Mouse (Mus musculus) frontal cortex, postnatal 36 days (tissue): Measurements from ENCODE around the gene Triobp.

Source experiments
- DNase-seq, 2 experiments: peaks; one replicate each; pipeline ENCODE4 v3.0.0; 2022; ENCODE audit warnings: low spot score in 2 of 2

Gene Triobp

DNA sequence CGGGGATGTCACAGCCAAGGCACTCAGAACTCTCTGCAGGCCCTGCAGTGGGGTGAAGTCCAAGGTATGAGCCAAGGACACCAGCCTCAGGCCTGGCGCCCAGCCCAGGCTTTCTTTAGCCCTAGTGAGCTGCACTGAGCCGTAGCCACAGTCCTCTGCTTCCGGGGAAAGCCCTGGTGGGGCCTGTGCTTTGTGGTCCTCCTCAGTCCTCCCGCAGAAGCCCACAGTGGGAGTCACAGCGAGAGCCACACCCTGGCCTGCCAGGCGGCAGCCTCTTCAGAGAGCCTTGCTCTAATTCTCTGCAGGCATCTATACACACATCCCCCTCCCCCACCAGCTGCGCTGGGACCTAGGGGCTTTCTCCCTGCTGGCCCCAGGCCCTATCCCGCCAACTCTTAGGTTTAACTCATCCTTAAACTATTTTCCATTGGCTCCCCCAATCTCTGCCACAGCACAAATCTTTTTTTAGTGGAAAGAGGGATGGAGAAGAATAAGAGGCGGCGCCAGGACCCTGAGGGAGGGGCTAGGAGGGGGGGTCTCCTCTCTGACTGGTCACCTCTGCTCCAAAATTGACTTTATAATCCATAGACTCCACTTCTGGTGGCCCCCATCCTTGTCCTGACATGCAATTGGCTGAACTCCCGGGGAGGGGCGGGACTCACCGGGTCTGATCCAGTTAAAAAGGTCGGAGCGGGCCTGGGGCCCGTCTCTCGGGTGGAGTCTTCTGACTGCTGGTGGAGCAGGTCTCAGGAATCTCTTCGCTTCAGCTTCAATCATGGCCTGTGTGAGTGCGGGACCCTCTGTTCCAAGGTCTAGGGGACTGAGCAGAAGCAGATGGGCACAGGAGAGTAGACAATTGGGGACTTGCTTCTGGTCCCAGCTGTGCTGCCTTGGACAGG is 21.3 kb upstream of the Triobp start, which contains the start of gene Lgals1:
Gene Lgals1 (plus strand): TSS at position 705 of the 899 bp plus-strand sequence.
- DNase-seq, result no peak

- DNase-seq, result no peak
These were observed 20.3 kb upstream of the Triobp start for GRCm38 (mm10) chr15:78927021-78927787.

DNA sequence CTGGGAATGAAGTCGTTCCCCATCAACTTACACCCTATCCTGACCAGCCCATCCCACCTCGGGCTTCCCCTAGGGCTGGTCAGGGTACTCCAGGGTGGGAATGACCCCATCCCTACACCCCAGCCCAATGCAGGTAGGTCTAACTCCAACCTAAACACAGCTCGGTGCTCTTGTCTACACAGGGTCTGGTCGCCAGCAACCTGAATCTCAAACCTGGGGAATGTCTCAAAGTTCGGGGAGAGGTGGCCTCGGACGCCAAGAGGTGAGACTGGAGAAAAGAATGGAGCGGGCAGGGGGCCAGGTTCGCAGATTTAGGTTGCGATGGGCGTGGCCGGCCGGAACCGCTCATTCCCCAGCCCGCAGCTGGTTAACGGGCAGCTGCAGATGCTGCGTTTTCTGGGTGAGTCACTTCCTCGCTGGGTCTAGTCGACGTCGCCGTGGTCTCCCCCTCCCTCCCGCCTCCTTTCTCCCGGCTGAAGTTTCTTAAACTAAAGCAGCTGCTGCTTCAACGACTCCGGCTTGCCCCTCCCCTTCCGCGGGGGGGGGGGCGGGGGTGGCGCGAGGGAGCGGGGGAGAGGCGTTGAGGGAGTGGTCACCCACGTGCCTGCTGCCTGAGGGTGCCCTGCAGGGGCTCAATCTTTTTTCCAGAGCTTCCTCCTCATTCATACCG is 19.6 kb upstream of the Triobp start:
- DNase-seq, result peak in 1 of 2 experiments; percentile 42

GRCm38 (mm10) chr15:78928539-78928938 is 19.0 kb upstream of the Triobp start:
- DNase-seq, result no peak

DNA sequence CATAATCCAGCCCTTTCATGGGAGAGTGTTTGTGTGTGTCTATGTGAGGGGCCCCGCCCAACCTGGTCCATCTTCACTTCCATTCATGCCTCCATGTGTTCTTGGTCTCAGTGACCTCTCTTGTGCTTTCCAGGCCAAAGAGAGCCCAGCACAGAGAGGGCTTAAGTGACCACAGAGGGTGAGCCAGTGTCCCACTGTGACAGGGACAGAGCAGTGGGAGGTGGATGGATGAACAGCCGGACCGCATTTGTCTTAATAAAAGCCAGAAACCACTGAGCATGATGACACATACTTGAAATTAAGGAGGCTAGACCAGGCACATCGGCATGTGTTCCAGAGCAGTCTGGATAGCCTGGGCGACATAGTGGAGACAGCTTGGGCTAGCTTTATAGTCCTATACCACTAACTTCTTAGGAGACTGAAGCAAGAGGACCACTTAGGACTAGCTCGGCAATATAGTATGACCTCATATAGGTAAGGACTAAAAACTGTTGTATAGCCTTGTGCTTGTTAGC is 17.3 kb upstream of the Triobp start:
- no peak for DNase-seq

GRCm38 (mm10) chr15:78930801-78931426 is 16.6 kb upstream of the Triobp start:
- DNase-seq, result no peak

GRCm38 (mm10) chr15:78931577-78931976 is 15.9 kb upstream of the Triobp start:
- DNase-seq, result no peak

- DNase-seq, result peak; percentile 85 to 94
These were observed 12.7 kb upstream of the Triobp start, which contains the start of gene Nol12 for GRCm38 (mm10) chr15:78934784-78935320. Gene Nol12 (plus strand): TSS chr15:78934933.

DNA sequence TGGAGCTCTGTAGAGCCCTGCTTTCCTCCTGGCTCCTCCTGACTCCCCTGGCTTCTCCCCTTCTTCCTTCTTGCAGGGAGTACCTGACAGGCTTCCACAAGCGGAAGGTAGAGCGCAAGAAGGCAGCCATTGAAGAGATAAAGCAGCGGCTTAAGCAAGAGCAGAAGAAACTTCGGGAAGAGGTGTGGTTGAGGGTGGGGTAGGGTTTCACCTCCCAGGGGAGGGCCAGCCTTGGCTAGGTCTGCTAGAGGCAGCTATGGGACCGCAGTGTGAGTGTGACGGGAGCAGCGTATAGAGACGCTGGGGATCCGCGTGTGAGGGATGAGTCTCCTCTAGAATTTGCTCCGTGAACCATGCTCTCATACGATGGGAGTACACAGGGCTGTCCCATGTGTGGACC is 11.1 kb upstream of the Triobp start:
- no peak for DNase-seq

- no peak for DNase-seq
These were observed 10.2 kb upstream of the Triobp start for GRCm38 (mm10) chr15:78937311-78937710.

DNA sequence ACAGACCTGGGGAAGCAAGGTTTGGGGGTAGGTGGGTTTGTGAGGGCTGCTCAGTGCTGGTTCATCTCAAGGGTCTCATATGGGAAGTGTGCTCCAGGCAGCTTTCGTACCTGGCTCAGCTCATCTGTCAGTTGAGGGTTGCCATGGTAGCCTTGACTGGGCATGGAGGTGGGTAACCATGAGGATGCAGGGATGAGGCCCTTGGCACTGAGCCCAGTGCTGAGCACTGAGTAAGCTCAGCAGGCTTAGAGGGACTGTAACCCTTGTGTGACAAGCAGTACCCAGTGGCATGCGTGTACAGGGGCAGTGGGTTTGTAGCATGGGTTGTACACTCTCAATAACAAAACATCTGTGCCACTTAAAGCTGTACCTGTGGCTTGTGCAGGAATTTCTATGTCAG is 9.6 kb upstream of the Triobp start:
- no peak for DNase-seq

GRCm38 (mm10) chr15:78940325-78940724 is 7.2 kb upstream of the Triobp start:
- no peak for DNase-seq

- peak; percentile 78 to 83 for DNase-seq
These were observed 4.9 kb upstream of the Triobp start for GRCm38 (mm10) chr15:78942663-78943062.

- DNase-seq, result no peak
These were observed 1.3 kb upstream of the Triobp start for GRCm38 (mm10) chr15:78946232-78946631.

- no peak for DNase-seq
These were observed 715 bp downstream of the Triobp start for GRCm38 (mm10) chr15:78948152-78948725.

DNA sequence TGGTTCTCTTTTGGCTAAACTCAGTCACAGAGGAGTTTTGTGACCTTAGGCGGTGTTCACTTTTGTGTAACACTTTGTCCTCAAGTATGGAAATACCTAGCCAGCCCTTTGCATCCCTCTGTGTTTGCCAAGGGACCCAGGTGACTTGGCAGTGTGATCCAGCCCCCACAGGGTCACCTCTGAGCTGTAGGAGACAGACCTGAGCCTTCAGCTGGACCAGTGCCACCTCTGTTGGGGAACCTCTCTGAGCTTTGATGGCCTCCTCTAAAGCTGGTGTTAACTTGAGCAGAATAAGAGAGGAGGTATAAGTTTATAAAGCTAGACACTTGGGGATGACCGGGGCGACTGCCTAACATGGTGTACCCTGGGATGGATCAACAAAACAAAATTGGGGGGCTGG is 1.4 kb downstream of the Triobp start:
- DNase-seq, result no peak

- DNase-seq, result no peak
These were observed 8.1 kb downstream of the Triobp start for GRCm38 (mm10) chr15:78955663-78956062.

DNA sequence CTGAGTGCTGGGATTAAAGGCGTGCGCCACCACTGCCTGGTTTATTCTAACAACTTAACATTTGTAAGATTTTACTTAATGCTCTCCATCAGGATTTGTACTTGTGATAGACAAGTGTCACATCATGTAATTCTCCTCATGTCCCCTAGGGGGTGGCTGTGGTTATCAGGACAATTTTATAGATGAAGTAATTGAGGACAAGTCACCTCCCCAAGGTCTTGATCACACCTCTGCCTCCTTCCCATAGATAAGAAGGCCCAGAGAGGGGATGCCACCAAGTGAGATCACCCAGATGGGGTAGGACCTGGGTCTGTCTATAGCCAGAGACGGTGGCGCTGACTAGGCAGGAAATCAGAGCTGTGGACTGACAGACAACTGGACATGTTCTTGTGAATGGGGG is 8.8 kb downstream of the Triobp start:
- no peak for DNase-seq

GRCm38 (mm10) chr15:78957021-78957420 is 9.5 kb downstream of the Triobp start:
- no peak for DNase-seq

DNA sequence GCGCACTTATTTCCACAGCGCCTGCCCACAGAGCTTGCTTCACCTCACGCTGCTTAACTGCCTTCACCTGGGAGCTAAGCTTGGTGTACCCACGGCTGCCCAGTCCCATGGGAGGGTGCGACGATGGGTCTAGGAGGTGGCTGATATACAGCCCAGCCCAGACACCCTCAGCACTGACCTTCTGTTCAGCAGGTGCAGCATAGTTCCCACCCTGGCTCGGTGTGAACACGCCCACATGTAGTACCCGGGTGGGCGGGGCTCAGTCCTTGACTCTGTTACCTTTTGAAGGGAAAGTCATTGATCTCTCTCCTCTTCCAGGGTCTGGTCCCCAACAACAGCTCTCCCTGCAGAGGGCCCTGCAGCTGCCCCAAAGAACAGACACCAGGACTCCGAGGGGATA is 12.0 kb downstream of the Triobp start:
- no peak for DNase-seq

DNA sequence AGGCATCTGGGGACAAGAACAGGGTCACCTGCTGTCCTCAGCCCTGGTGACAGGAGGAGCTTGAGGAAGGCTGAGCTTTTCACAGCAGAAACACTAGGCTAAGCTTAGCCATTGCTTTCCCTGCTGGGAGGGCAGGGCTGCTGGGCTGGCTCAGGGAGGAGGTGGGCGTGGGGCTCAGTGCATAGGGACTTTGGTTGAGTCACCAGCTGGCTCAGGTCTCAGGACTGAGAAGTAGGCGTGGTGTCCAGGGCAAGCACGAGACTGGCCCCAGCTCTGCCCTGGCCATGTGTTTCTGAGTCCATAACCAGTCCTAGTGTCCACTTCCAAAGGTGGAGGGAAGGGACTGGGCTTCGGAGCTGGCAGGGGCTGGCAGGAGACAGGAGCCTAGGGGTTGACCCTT is 12.6 kb downstream of the Triobp start:
- DNase-seq, result no peak
